Mouse (Mus musculus) splenic B cell, adult 2 months (primary cell): ENCODE data around the gene Clec9a.

Experiments used
- DNase-seq: peaks from one replicate; pipeline ENCODE4 v3.0.0-alpha.2; 2011; ENCODE audit warnings: low read depth, low spot score
- H3K27me3 ChIP-seq: 2 replicates; pipeline ENCODE4 v1.6.1; 2012; ENCODE audit warnings: mild to moderate bottlenecking, low read length, moderate library complexity, mixed read lengths; ENCODE audit not compliant: control insufficient read depth, poor library complexity, insufficient read depth, severe bottlenecking
- H3K36me3 ChIP-seq: 2 replicates; pipeline ENCODE4 v1.6.1; 2012; ENCODE audit warnings: mild to moderate bottlenecking, low read length, moderate library complexity, mixed read lengths; ENCODE audit not compliant: control insufficient read depth, poor library complexity, insufficient read depth, severe bottlenecking

The Clec9a gene

DNA sequence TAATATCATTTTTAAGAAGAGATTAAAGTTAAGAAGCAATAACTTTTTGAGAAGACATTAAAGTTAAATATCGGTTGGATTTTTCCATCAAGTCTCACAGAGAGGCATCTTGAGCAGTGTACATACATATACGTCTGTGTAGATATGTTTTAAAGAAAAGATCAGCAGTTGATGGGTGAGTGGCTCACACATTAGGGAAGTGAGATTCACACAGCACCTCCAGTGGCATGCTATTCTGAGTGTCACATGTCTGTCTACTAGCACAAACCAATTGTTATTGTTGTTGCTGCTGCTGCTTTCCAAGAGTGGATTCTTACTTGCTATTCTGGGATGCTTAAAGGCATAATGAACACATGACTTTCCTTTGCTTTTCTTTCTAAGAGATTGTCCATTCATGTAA is 6.3 kb upstream of the Clec9a start:
- Histone ChIP-seq H3K27me3 (no peaks in the 10 kb centered on the region), H3K36me3 (no peaks in the 10 kb centered on the region)
- DNase-seq: peak; percentile 50

- no peak for DNase-seq
- Histone ChIP-seq H3K27me3 (no peaks in the 10 kb centered on the region), H3K36me3 (no peaks in the 10 kb centered on the region)
These were observed 5.3 kb upstream of the Clec9a start for GRCm38 (mm10) chr6:129403391-129403790.

- no peaks in the 10 kb centered on the region for H3K27me3 ChIP-seq
- DNase-seq: no peak
- H3K36me3 ChIP-seq: no peaks in the 10 kb centered on the region
These were observed 2.7 kb upstream of the Clec9a start for GRCm38 (mm10) chr6:129405999-129406398.

DNA sequence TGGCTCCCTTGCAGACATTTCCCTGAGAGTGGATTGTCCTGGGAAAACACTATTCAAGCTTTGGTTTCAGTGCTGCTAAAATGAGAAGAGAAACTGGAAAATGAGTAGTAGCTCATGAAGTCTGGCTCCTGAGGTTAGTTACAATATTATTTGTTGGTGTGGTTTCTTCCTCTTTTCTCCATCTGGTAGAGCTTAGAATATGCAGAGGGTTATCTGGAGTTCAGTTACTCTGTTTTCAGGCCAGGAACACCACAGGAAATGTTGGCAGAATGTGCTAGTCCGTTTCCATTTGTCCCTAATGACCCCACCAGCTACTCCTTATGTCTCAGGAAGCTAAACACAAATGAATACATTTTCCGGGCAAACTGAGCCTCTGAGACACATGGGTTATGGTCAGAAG is 1.3 kb upstream of the Clec9a start:
- Histone ChIP-seq H3K27me3 (no peaks in the 10 kb centered on the region), H3K36me3 (no peaks in the 10 kb centered on the region)
- DNase-seq: peak; percentile 41

DNA sequence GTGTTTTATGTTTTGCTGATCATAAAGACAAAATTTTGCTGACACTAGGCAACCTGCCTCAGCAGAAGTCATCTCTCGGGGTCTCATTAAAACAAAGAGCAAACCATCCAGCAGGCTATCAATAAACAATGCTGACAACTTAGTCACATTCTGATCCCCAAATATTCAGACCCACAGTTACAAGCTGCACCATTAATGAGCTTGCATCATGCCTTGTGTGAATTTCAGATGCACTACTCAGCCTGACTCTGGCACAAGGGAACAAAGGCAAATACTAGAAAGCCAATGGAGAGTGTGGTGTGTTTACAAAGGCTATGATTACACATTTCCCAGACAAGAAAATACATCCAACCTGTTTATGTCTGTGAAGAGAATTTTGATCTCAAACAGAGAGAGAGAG is 5.5 kb downstream of the Clec9a start:
- no peaks in the 10 kb centered on the region for H3K27me3 ChIP-seq
- H3K36me3 ChIP-seq: no peaks in the 10 kb centered on the region
- no peak for DNase-seq

GRCm38 (mm10) chr6:129422311-129422710 is 13.6 kb downstream of the Clec9a start:
- no peak for DNase-seq
- Histone ChIP-seq H3K36me3 (no peaks in the 10 kb centered on the region), H3K27me3 (no peaks in the 10 kb centered on the region)

GRCm38 (mm10) chr6:129423040-129423733 is 14.5 kb downstream of the Clec9a start:
- H3K27me3 ChIP-seq: no peaks in the 10 kb centered on the region
- DNase-seq: no peak
- no peaks in the 10 kb centered on the region for H3K36me3 ChIP-seq

GRCm38 (mm10) chr6:129423734-129424072 is 15.0 kb downstream of the Clec9a start:
- no peaks in the 10 kb centered on the region for H3K36me3 ChIP-seq
- peak; percentile 70 for DNase-seq
- H3K27me3 ChIP-seq: no peaks in the 10 kb centered on the region

DNA sequence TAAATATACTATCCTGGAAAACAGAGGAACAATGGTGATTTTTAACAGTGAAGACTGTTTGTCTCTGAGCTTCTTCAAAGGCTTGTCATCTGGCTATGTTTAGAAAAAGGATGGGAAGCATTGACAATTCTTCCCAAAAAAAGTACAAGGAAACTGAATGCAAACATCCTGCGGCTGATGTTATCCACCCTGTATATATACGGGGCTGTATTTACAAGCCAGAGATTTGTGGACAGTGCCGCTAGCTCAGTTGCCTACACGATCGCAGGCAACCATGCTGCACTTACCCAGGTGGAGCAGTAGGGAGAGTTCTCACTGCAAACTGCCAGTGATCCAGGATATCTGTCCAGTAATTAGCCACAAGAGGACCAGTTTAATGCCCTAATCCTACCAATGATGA is 16.6 kb downstream of the Clec9a start:
- DNase-seq: no peak
- no peaks in the 10 kb centered on the region for H3K27me3 ChIP-seq
- H3K36me3 ChIP-seq: no peaks in the 10 kb centered on the region

GRCm38 (mm10) chr6:129425812-129426211 is 17.1 kb downstream of the Clec9a start:
- Histone ChIP-seq H3K27me3 (no peaks in the 10 kb centered on the region), H3K36me3 (no peaks in the 10 kb centered on the region)
- no peak for DNase-seq

DNA sequence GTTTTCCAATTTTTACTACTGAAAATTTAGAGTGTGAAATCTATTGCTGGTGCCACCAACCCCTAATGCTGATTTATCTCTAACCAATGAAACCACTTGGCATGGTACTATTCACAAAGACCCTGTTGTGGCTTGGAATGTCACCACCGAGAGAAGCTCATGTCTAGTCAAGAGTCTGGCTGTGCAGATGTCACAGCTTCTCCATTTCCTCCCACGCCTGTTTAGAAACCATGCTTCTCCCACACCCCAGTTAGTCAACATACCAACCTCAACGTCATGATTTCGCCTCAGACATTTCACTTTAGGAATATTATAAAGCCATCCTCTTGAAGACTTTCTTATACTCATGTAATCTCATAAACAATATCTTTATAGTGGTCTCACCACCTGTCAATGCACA is 18.6 kb downstream of the Clec9a start:
- Histone ChIP-seq H3K36me3 (no peaks in the 10 kb centered on the region), H3K27me3 (no peaks in the 10 kb centered on the region)
- no peak for DNase-seq

DNA sequence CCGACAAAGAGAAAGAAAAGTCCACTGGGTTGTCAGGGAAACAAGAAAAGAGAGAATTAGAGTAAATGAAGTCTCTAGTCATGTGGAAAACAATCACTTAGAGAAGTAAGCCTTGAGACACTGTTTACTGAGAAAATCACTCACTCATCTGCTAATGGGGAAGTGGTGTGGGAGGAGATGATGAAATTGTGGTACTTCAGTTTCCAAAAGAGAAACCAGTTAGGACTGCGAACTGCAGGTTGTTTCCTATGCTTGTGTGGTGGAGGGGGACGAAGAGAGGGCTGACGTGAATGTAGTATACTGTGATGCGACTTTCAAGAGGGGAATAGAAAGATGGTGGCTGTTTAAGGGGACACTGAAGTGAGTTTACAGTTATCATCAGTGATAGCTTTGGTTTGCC is 25.6 kb downstream of the Clec9a start:
- peak; percentile 86 for DNase-seq
- H3K36me3 ChIP-seq: no peaks in the 10 kb centered on the region
- H3K27me3 ChIP-seq: no peaks in the 10 kb centered on the region

DNA sequence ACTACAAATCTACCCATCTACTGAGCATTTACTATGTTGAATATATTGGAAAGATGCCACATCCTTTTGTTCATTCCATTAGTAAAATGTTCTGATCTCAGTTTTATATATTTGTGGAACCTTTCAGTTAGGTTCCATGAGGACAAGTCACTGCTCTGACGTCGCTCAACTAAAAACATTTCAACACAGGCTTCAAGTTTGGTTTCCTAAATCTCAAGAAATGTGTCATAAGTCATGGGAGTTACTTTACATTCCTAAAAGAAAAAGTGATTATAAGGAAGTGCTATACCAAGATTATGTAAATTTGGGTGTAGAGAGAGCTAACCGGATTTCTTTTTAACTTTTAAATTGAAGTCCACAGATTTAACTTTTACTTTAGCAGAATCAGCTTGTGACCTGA is 27.4 kb downstream of the Clec9a start:
- H3K36me3 ChIP-seq: no peaks in the 10 kb centered on the region
- no peaks in the 10 kb centered on the region for H3K27me3 ChIP-seq
- DNase-seq: no peak

DNA sequence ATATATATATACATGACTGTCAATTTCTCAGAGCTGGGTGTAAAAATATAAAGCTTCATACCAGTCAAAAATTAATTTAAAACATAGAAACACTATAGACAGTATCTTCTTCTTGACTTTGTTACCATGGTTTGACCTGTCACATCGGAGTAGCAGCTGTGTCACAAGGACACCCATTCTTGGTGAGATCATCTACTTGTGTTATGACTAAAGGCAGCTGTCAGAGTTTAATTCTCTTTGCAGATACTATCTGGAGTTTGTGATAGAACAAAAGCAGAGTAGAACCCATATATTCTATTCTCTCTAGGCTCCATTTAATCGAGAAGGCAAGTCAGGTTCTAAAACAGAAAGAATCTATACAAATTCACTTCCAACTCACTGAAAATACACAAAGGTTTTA is 29.4 kb downstream of the Clec9a start:
- no peak for DNase-seq
- H3K27me3 ChIP-seq: no peaks in the 10 kb centered on the region

GRCm38 (mm10) chr6:129449743-129450142 is 41.1 kb downstream of the Clec9a start:
- Histone ChIP-seq H3K36me3 (no peaks in the 10 kb centered on the region), H3K27me3 (no peaks in the 10 kb centered on the region)
- no peak for DNase-seq

More for the DNA sequence above, 29.4 kb downstream of the Clec9a start:
- H3K36me3 ChIP-seq: no peaks in the 10 kb centered on the region

- no peaks in the 10 kb centered on the region for H3K36me3 ChIP-seq
- no peaks in the 10 kb centered on the region for H3K27me3 ChIP-seq
- no peak for DNase-seq
These were observed 42.9 kb downstream of the Clec9a start, which contains the start of gene Clec1a for GRCm38 (mm10) chr6:129451411-129452039. Gene Clec1a, minus strand, starts transcription at chr6:129452000.
